Mouse (Mus musculus): Measurements from ENCODE around the gene Cap2.

Gene Cap2

GRCm38 (mm10) chr13:46490644-46491043 is 11.0 kb upstream of the Cap2 start:
- Histone ChIP-seq H3K27me3 (ENCODE audit: insufficient read depth, low read length) (no peaks in the 10 kb centered on the region), H3K36me3 (ENCODE audit: insufficient read depth, low read length) (no peaks in the 10 kb centered on the region), H3K4me1 (replicated peaks; ENCODE audit: low read depth, low read length) (no peaks in the 10 kb centered on the region), H3K9me3 (ENCODE audit: low read length) (no peaks in the 10 kb centered on the region), H3K4me3 (replicated peaks; ENCODE audit: low read length) (no peak overlapping the region)
- TF ChIP-seq NANOG (IDR thresholded peaks at IDR 0.05; ENCODE audit: borderline replicate concordance, low read length) (no peak), CTCF (conservative IDR thresholded peaks at IDR 0.05; ENCODE audit: low read length) (no peak)

GRCm38 (mm10) chr13:46502390-46502891 is 793 bp downstream of the Cap2 start:
- Histone ChIP-seq H3K27me3 (ENCODE audit: insufficient read depth, low read length) (peaks cover 28% of the 10 kb centered on the region), H3K9me3 (ENCODE audit: low read length) (no peaks in the 10 kb centered on the region), H3K4me3 (replicated peaks; ENCODE audit: low read length) (peak overlapping the region; percentile 77), H3K36me3 (ENCODE audit: insufficient read depth, low read length) (no peaks in the 10 kb centered on the region), H3K4me1 (replicated peaks; ENCODE audit: low read depth, low read length) (peaks cover 19% of the 10 kb centered on the region)
- TF ChIP-seq CTCF (conservative IDR thresholded peaks at IDR 0.05; ENCODE audit: low read length), result no peak
- TF ChIP-seq NANOG (IDR thresholded peaks at IDR 0.05; ENCODE audit: borderline replicate concordance, low read length), result no peak
- no peak for TF ChIP-seq POU5F1 (IDR thresholded peaks at IDR 0.05; ENCODE audit: borderline replicate concordance, low read length)

- TF ChIP-seq POU5F1 (IDR thresholded peaks at IDR 0.05; ENCODE audit: borderline replicate concordance, low read length), result no peak
- no peak for TF ChIP-seq NANOG (IDR thresholded peaks at IDR 0.05; ENCODE audit: borderline replicate concordance, low read length)
- no peak for TF ChIP-seq CTCF (conservative IDR thresholded peaks at IDR 0.05; ENCODE audit: low read length)
- Histone ChIP-seq H3K27me3 (ENCODE audit: insufficient read depth, low read length) (peaks cover 8% of the 10 kb centered on the region), H3K4me3 (replicated peaks; ENCODE audit: low read length) (no peak overlapping the region), H3K36me3 (ENCODE audit: insufficient read depth, low read length) (no peaks in the 10 kb centered on the region), H3K9me3 (ENCODE audit: low read length) (peaks cover 5% of the 10 kb centered on the region; the same call in 1 of the 2 replicates), H3K4me1 (replicated peaks; ENCODE audit: low read depth, low read length) (0 out of 2 replicates have a peak, but pooled peaks cover 4% of the 10 kb centered on the region)
These were observed 6.3 kb downstream of the Cap2 start for GRCm38 (mm10) chr13:46507944-46508343.

GRCm38 (mm10) chr13:46508823-46509222 is 7.2 kb downstream of the Cap2 start:
- Histone ChIP-seq H3K9me3 (ENCODE audit: low read length) (peaks cover 5% of the 10 kb centered on the region; the same call in 1 of the 2 replicates), H3K36me3 (ENCODE audit: insufficient read depth, low read length) (no peaks in the 10 kb centered on the region), H3K4me1 (replicated peaks; ENCODE audit: low read depth, low read length) (no peaks in the 10 kb centered on the region), H3K4me3 (replicated peaks; ENCODE audit: low read length) (no peak overlapping the region), H3K27me3 (ENCODE audit: insufficient read depth, low read length) (0 out of 2 replicates have a peak, but pooled peaks cover under 1% of the 10 kb centered on the region)
- TF ChIP-seq POU5F1 (IDR thresholded peaks at IDR 0.05; ENCODE audit: borderline replicate concordance, low read length) (no peak), CTCF (conservative IDR thresholded peaks at IDR 0.05; ENCODE audit: low read length) (no peak), NANOG (IDR thresholded peaks at IDR 0.05; ENCODE audit: borderline replicate concordance, low read length) (no peak)

GRCm38 (mm10) chr13:46510460-46510859 is 8.8 kb downstream of the Cap2 start:
- peaks cover 5% of the 10 kb centered on the region; the same call in 1 of the 2 replicates for H3K9me3 ChIP-seq (ENCODE audit: low read length)
- H3K27me3 ChIP-seq (ENCODE audit: insufficient read depth, low read length), result 0 out of 2 replicates have a peak, but pooled peaks cover 2% of the 10 kb centered on the region
- H3K36me3 ChIP-seq (ENCODE audit: insufficient read depth, low read length), result no peaks in the 10 kb centered on the region
- H3K4me3 ChIP-seq (replicated peaks; ENCODE audit: low read length), result no peak overlapping the region
- no peak for TF ChIP-seq POU5F1 (IDR thresholded peaks at IDR 0.05; ENCODE audit: borderline replicate concordance, low read length)
- H3K4me1 ChIP-seq (replicated peaks; ENCODE audit: low read depth, low read length), result peaks cover 5% of the 10 kb centered on the region

GRCm38 (mm10) chr13:46514484-46514883 is 12.8 kb downstream of the Cap2 start:
- no peak overlapping the region for H3K4me3 ChIP-seq (replicated peaks; ENCODE audit: low read length)
- no peaks in the 10 kb centered on the region for H3K36me3 ChIP-seq (ENCODE audit: insufficient read depth, low read length)
- 0 out of 2 replicates have a peak, but pooled peaks cover 2% of the 10 kb centered on the region for H3K27me3 ChIP-seq (ENCODE audit: insufficient read depth, low read length)
- no peak for TF ChIP-seq CTCF (conservative IDR thresholded peaks at IDR 0.05; ENCODE audit: low read length)
- TF ChIP-seq POU5F1 (IDR thresholded peaks at IDR 0.05; ENCODE audit: borderline replicate concordance, low read length), result no peak
- TF ChIP-seq NANOG (IDR thresholded peaks at IDR 0.05; ENCODE audit: borderline replicate concordance, low read length), result no peak
- peaks cover 14% of the 10 kb centered on the region for H3K4me1 ChIP-seq (replicated peaks; ENCODE audit: low read depth, low read length)
- peaks cover 5% of the 10 kb centered on the region; the same call in 1 of the 2 replicates for H3K9me3 ChIP-seq (ENCODE audit: low read length)

GRCm38 (mm10) chr13:46515120-46515523 is 13.5 kb downstream of the Cap2 start:
- H3K36me3 ChIP-seq (ENCODE audit: insufficient read depth, low read length), result no peaks in the 10 kb centered on the region
- H3K4me1 ChIP-seq (replicated peaks; ENCODE audit: low read depth, low read length), result peaks cover 14% of the 10 kb centered on the region
- 0 out of 2 replicates have a peak, but pooled peaks cover 2% of the 10 kb centered on the region for H3K27me3 ChIP-seq (ENCODE audit: insufficient read depth, low read length)
- no peak overlapping the region for H3K4me3 ChIP-seq (replicated peaks; ENCODE audit: low read length)
- no peak for TF ChIP-seq POU5F1 (IDR thresholded peaks at IDR 0.05; ENCODE audit: borderline replicate concordance, low read length)
- TF ChIP-seq CTCF (conservative IDR thresholded peaks at IDR 0.05; ENCODE audit: low read length), result no peak
- no peak for TF ChIP-seq NANOG (IDR thresholded peaks at IDR 0.05; ENCODE audit: borderline replicate concordance, low read length)
- H3K9me3 ChIP-seq (ENCODE audit: low read length), result peaks cover 5% of the 10 kb centered on the region; the same call in 1 of the 2 replicates

GRCm38 (mm10) chr13:46515524-46515923 is 13.9 kb downstream of the Cap2 start:
- H3K4me3 ChIP-seq (replicated peaks; ENCODE audit: low read length), result no peak overlapping the region
- 0 out of 2 replicates have a peak, but pooled peaks cover 2% of the 10 kb centered on the region for H3K27me3 ChIP-seq (ENCODE audit: insufficient read depth, low read length)
- peaks cover 5% of the 10 kb centered on the region; the same call in 1 of the 2 replicates for H3K9me3 ChIP-seq (ENCODE audit: low read length)
- H3K4me1 ChIP-seq (replicated peaks; ENCODE audit: low read depth, low read length), result peaks cover 14% of the 10 kb centered on the region
- no peak for TF ChIP-seq CTCF (conservative IDR thresholded peaks at IDR 0.05; ENCODE audit: low read length)
- peak; percentile 25; the same call in 1 of the 2 replicates for TF ChIP-seq NANOG (IDR thresholded peaks at IDR 0.05; ENCODE audit: borderline replicate concordance, low read length)
- H3K36me3 ChIP-seq (ENCODE audit: insufficient read depth, low read length), result no peaks in the 10 kb centered on the region

GRCm38 (mm10) chr13:46516183-46516582 is 14.5 kb downstream of the Cap2 start:
- H3K4me3 ChIP-seq (replicated peaks; ENCODE audit: low read length), result no peak overlapping the region
- H3K27me3 ChIP-seq (ENCODE audit: insufficient read depth, low read length), result 0 out of 2 replicates have a peak, but pooled peaks cover 2% of the 10 kb centered on the region
- peaks cover 14% of the 10 kb centered on the region for H3K4me1 ChIP-seq (replicated peaks; ENCODE audit: low read depth, low read length)
- H3K36me3 ChIP-seq (ENCODE audit: insufficient read depth, low read length), result no peaks in the 10 kb centered on the region
- TF ChIP-seq CTCF (conservative IDR thresholded peaks at IDR 0.05; ENCODE audit: low read length) (no peak), POU5F1 (IDR thresholded peaks at IDR 0.05; ENCODE audit: borderline replicate concordance, low read length) (no peak), NANOG (IDR thresholded peaks at IDR 0.05; ENCODE audit: borderline replicate concordance, low read length) (no peak)
- peaks cover 5% of the 10 kb centered on the region; the same call in 1 of the 2 replicates for H3K9me3 ChIP-seq (ENCODE audit: low read length)

Measured in E14TG2a.4 (cell line).